In genomic region chr1:72955387-72955786, GRCm38 (mm10) we compare ENCODE assay signal across 15 mouse cellular contexts.
"Had no signal": no experiment of that assay in that cellular context is flagged by ENCODE, and none has a peak within 500 bp of the region (broad histone marks: within the 10 kb centered on the region; RNA-seq: fewer than 3 reads in every experiment).

No protein-coding gene starts in this region.

- H3K9ac ChIP-seq: limb, embryonic 15.5 days; liver, embryonic 12.5 days; lung, embryonic 15.5 days; midbrain, embryonic 15.5 days had no signal

- H3K4me1 ChIP-seq: midbrain, embryonic 15.5 days had no signal

- ATAC-seq: liver, embryonic 12.5 days; midbrain, embryonic 15.5 days had no signal

- H3K27ac ChIP-seq: kidney, postnatal 0 days; limb, embryonic 15.5 days; liver, embryonic 12.5 days; lung, embryonic 15.5 days; midbrain, embryonic 15.5 days had no signal

- H3K27me3 ChIP-seq: limb, embryonic 15.5 days; lung, embryonic 15.5 days; midbrain, embryonic 15.5 days had no signal

- H3K4me2 ChIP-seq: limb, embryonic 15.5 days; liver, embryonic 12.5 days; lung, embryonic 15.5 days; midbrain, embryonic 11.5 days; midbrain, embryonic 15.5 days had no signal

- DNase-seq: kidney, adult 9 months; kidney, postnatal 36 days; layer of hippocampus, adult 9-11 months; layer of hippocampus, postnatal 36 days; lung, postnatal 36 days; right cerebral cortex, postnatal 4 days; spleen, adult 18-20 months; thymus, adult 18-20 months; thymus, postnatal 25 days had no signal

- H3K4me3 ChIP-seq: limb, embryonic 15.5 days; liver, embryonic 12.5 days; lung, embryonic 15.5 days; midbrain, embryonic 15.5 days had no signal

- H3K36me3 ChIP-seq: limb, embryonic 15.5 days; liver, embryonic 12.5 days; lung, embryonic 15.5 days; midbrain, embryonic 15.5 days had no signal

- H3K9me3 ChIP-seq: limb, embryonic 15.5 days; liver, embryonic 12.5 days; lung, embryonic 15.5 days; midbrain, embryonic 15.5 days had no signal
